Comparison of ENCODE assay signal across 25 mouse cellular contexts in genomic region chr8:113263296-113263695, GRCm38 (mm10).
"Had no signal": no experiment of that assay in that cellular context is flagged by ENCODE, and none has a peak within 500 bp of the region (broad histone marks: within the 10 kb centered on the region; RNA-seq: fewer than 3 reads in every experiment).

No protein-coding gene starts in this region.

- H3K4me3 ChIP-seq: heart, adult 2 months; heart, embryonic 13.5 days; heart, embryonic 15.5 days; hindbrain, embryonic 13.5 days; hindbrain, embryonic 15.5 days; layer of hippocampus, adult 2 months; left cerebral cortex, adult 2 months; limb, embryonic 10.5 days; limb, embryonic 12.5 days; liver, embryonic 13.5 days had no signal

- H3K9ac ChIP-seq: heart, embryonic 13.5 days; heart, embryonic 15.5 days; hindbrain, embryonic 13.5 days; hindbrain, embryonic 15.5 days; limb, embryonic 12.5 days; liver, embryonic 13.5 days had no signal

- H3K4me1 ChIP-seq: heart, embryonic 13.5 days; heart, embryonic 15.5 days; hindbrain, embryonic 13.5 days; hindbrain, embryonic 15.5 days; limb, embryonic 10.5 days; limb, embryonic 12.5 days; liver, embryonic 13.5 days had no signal

- H3K27me3 ChIP-seq: heart, embryonic 13.5 days; heart, embryonic 15.5 days; hindbrain, embryonic 13.5 days; hindbrain, embryonic 15.5 days; limb, embryonic 12.5 days; liver, embryonic 13.5 days had no signal

- DNase-seq: gastrocnemius, postnatal 14 days; gastrocnemius, postnatal 36 days; heart, adult 11 months; heart, adult 2 months; heart, postnatal 14 days; heart, postnatal 36 days; kidney, adult 11 months; kidney, adult 2 months; kidney, postnatal 10 days; kidney, postnatal 25 days; kidney, postnatal 4 days; liver; liver, embryonic 13.5 days had no signal

- ATAC-seq: hindbrain, postnatal 0 days; intestine, embryonic 16.5 days had no signal

- H3K36me3 ChIP-seq: heart, embryonic 13.5 days; heart, embryonic 15.5 days; hindbrain, embryonic 13.5 days; hindbrain, embryonic 15.5 days; limb, embryonic 10.5 days; limb, embryonic 12.5 days; liver, embryonic 13.5 days had no signal

- H3K9me3 ChIP-seq: heart, embryonic 13.5 days; heart, embryonic 15.5 days; hindbrain, embryonic 13.5 days; hindbrain, embryonic 15.5 days; limb, embryonic 10.5 days; limb, embryonic 12.5 days had no signal

- H3K4me2 ChIP-seq: heart, embryonic 11.5 days; heart, embryonic 13.5 days; heart, embryonic 15.5 days; hindbrain, embryonic 13.5 days; hindbrain, embryonic 15.5 days; limb, embryonic 12.5 days; liver, embryonic 11.5 days; liver, embryonic 13.5 days had no signal

- H3K27ac ChIP-seq: heart, adult 2 months; heart, embryonic 13.5 days; heart, embryonic 15.5 days; hindbrain, embryonic 13.5 days; hindbrain, embryonic 15.5 days; hindbrain, postnatal 0 days; layer of hippocampus, adult 2 months; left cerebral cortex, adult 2 months; limb, embryonic 10.5 days; limb, embryonic 12.5 days; liver, embryonic 13.5 days had no signal
